Mouse (Mus musculus) macrophage (primary cell): Measurements from ENCODE around the gene Ift43. TPM values are rescaled to one million over a fixed set of nuclear protein-coding genes. Genes with fewer than 3 reads are reported as not detected.
A peak's percentile ranks its signal among the peaks of the same experiment; 100 is the strongest.

Experiments
- H3K27ac ChIP-seq: fragments of 350-480 bp; formaldehyde crosslinking; 2 replicates; pipeline ENCODE4 v1.9.0; 2021
- H3K36me3 ChIP-seq: fragments of 350-480 bp; formaldehyde crosslinking; 2 replicates; pipeline ENCODE4 v1.9.0; 2021; ENCODE audit errors: inconsistent target
- H3K4me3 ChIP-seq: fragments of 350-480 bp; formaldehyde crosslinking; 2 replicates; pipeline ENCODE4 v1.9.0; 2021; ENCODE audit errors: inconsistent target
- H3K79me2 ChIP-seq: fragments of 350-480 bp; formaldehyde crosslinking; 2 replicates; pipeline ENCODE4 v1.9.0; 2021; ENCODE audit errors: inconsistent target
- WGBS: methylation state at CpG from one replicate; pipeline ENCODE4 v1.1.7; 2026; ENCODE audit warnings: inconsistent platforms; ENCODE audit not compliant: missing documents; 5-methylcytosine and 5-hydroxymethylcytosine counted together
- polyA plus RNA-seq: library from polyadenylated mRNA; stranded (reverse); fragments of 250-400 nt; gene quantifications from 3 replicates; pipeline ENCODE4 v1.2.4, GENCODE M21; 2018; ENCODE audit warnings: inconsistent platforms
- total RNA-seq, 78 experiments: library from RNA; depleted of rRNA; stranded (reverse); fragments of 250-400 nt; gene quantifications; 1 replicate in 9 of 78; 2 replicates in 24 of 78; 3 replicates in 43 of 78; 4 replicates in 2 of 78; pipeline ENCODE4 v1.2.4; 2018; ENCODE audit warnings: inconsistent platforms in 56 of 78

The Ift43 gene
- total RNA-seq (2018; cell fraction: chromatin; rRNA removed): 10 to 100 TPM in 19 of 26 experiments, 1 to 10 TPM in 7; 6.0 to 24.1 (median 13.1) TPM
- 10 to 100 TPM in 16 of 26 experiments, 1 to 10 TPM in 10; 7.1 to 15.0 (median 10.4) TPM for total RNA-seq (2018; cell fraction: cytosol; rRNA removed)
- 10 to 100 TPM in 7 of 26 experiments, 1 to 10 TPM in 19; 2.6 to 15.1 (median 6.7) TPM for total RNA-seq (2018; cell fraction: nucleus; rRNA removed)
- polyA plus RNA-seq: 11.9 to 13.1 TPM (median 12.5 TPM) in 3 replicates

- H3K4me3 ChIP-seq: peak within 1 kb of the TSS; percentile 61
- 0 out of 2 replicates have a peak within 1 kb of the TSS, but pooled peaks have one; percentile 1 for H3K27ac ChIP-seq
- 3% methylated on average over 35 of the region's 35 CpGs for WGBS
- H3K36me3 ChIP-seq: no peaks in the 10 kb centered on the region
- H3K79me2 ChIP-seq: no peaks in the 10 kb centered on the region
Measured at GRCm38 (mm10) chr12:86082481-86083012, at the start of gene Ift43. Ift43 (plus strand) TSS chr12:86082541.

- H3K4me3 ChIP-seq: no peak overlapping the region
- H3K36me3 ChIP-seq: no peaks in the 10 kb centered on the region
- no peak overlapping the region for H3K27ac ChIP-seq
- no peaks in the 10 kb centered on the region for H3K79me2 ChIP-seq
Measured at GRCm38 (mm10) chr12:86035586-86035985, 46.8 kb upstream of the Ift43 start.

GRCm38 (mm10) chr12:86036368-86037166 lies 45.8 kb upstream of the Ift43 start:
- H3K27ac ChIP-seq: no peak overlapping the region
- H3K36me3 ChIP-seq: no peaks in the 10 kb centered on the region
- no peaks in the 10 kb centered on the region for H3K79me2 ChIP-seq
- H3K4me3 ChIP-seq: no peak overlapping the region
- WGBS: 93% methylated on average over 9 of the region's 9 CpGs

- Histone ChIP-seq H3K27ac (no peak overlapping the region), H3K4me3 (no peak overlapping the region), H3K36me3 (no peaks in the 10 kb centered on the region), H3K79me2 (no peaks in the 10 kb centered on the region)
- 79% methylated on average over 12 of the region's 12 CpGs for WGBS
Measured at GRCm38 (mm10) chr12:86037235-86037921, 45.0 kb upstream of the Ift43 start.

- WGBS: 95% methylated on average over 5 of the region's 5 CpGs
- Histone ChIP-seq H3K36me3 (no peaks in the 10 kb centered on the region), H3K79me2 (no peaks in the 10 kb centered on the region), H3K27ac (no peak overlapping the region), H3K4me3 (no peak overlapping the region)
Measured at GRCm38 (mm10) chr12:86039078-86039477, 43.3 kb upstream of the Ift43 start.

GRCm38 (mm10) chr12:86039751-86040150 lies 42.6 kb upstream of the Ift43 start:
- H3K27ac ChIP-seq: no peak overlapping the region
- H3K79me2 ChIP-seq: no peaks in the 10 kb centered on the region
- H3K36me3 ChIP-seq: no peaks in the 10 kb centered on the region
- H3K4me3 ChIP-seq: no peak overlapping the region
- WGBS: 96% methylated on average over 6 of the region's 6 CpGs

- Histone ChIP-seq H3K79me2 (no peaks in the 10 kb centered on the region), H3K4me3 (no peak overlapping the region), H3K27ac (peak overlapping the region; percentile 60; the same call in 1 of the 2 replicates), H3K36me3 (no peaks in the 10 kb centered on the region)
- WGBS: 52% methylated on average over 5 of the region's 5 CpGs
Measured at GRCm38 (mm10) chr12:86046141-86046540, 36.2 kb upstream of the Ift43 start.

GRCm38 (mm10) chr12:86046776-86047175 lies 35.6 kb upstream of the Ift43 start:
- no peak overlapping the region for H3K4me3 ChIP-seq
- no peaks in the 10 kb centered on the region for H3K79me2 ChIP-seq
- H3K36me3 ChIP-seq: no peaks in the 10 kb centered on the region
- 86% methylated on average over 2 of the region's 2 CpGs for WGBS
- peak overlapping the region; percentile 60 for H3K27ac ChIP-seq

GRCm38 (mm10) chr12:86047376-86047775 lies 35.0 kb upstream of the Ift43 start:
- H3K79me2 ChIP-seq: no peaks in the 10 kb centered on the region
- H3K27ac ChIP-seq: peak overlapping the region; percentile 60
- no peak overlapping the region for H3K4me3 ChIP-seq
- H3K36me3 ChIP-seq: no peaks in the 10 kb centered on the region
- WGBS: 12% methylated on average over 8 of the region's 8 CpGs

- 95% methylated on average over 6 of the region's 6 CpGs for WGBS
- H3K4me3 ChIP-seq: no peak overlapping the region
- H3K79me2 ChIP-seq: no peaks in the 10 kb centered on the region
- no peak overlapping the region for H3K27ac ChIP-seq
- H3K36me3 ChIP-seq: no peaks in the 10 kb centered on the region
Measured at GRCm38 (mm10) chr12:86049813-86050212, 32.5 kb upstream of the Ift43 start.

GRCm38 (mm10) chr12:86051477-86051876 lies 30.9 kb upstream of the Ift43 start:
- WGBS: 95% methylated on average over 5 of the region's 5 CpGs
- Histone ChIP-seq H3K4me3 (no peak overlapping the region), H3K27ac (no peak overlapping the region), H3K79me2 (no peaks in the 10 kb centered on the region), H3K36me3 (no peaks in the 10 kb centered on the region)

GRCm38 (mm10) chr12:86055306-86055705 lies 27.0 kb upstream of the Ift43 start:
- WGBS: 97% methylated on average over 2 of the region's 2 CpGs
- no peaks in the 10 kb centered on the region for H3K79me2 ChIP-seq
- no peak overlapping the region for H3K27ac ChIP-seq
- H3K4me3 ChIP-seq: no peak overlapping the region
- no peaks in the 10 kb centered on the region for H3K36me3 ChIP-seq

- H3K27ac ChIP-seq: no peak overlapping the region
- no peaks in the 10 kb centered on the region for H3K36me3 ChIP-seq
- 93% methylated on average over 8 of the region's 8 CpGs for whole genome bisulfite sequencing
- no peaks in the 10 kb centered on the region for H3K79me2 ChIP-seq
- H3K4me3 ChIP-seq: no peak overlapping the region
Measured at GRCm38 (mm10) chr12:86056976-86057375, 25.4 kb upstream of the Ift43 start.

- Histone ChIP-seq H3K27ac (no peak overlapping the region), H3K79me2 (no peaks in the 10 kb centered on the region), H3K4me3 (no peak overlapping the region), H3K36me3 (no peaks in the 10 kb centered on the region)
- 88% methylated on average over 8 of the region's 8 CpGs for WGBS
Measured at GRCm38 (mm10) chr12:86057516-86057915, 24.8 kb upstream of the Ift43 start.

GRCm38 (mm10) chr12:86059341-86059740 lies 23.0 kb upstream of the Ift43 start:
- Histone ChIP-seq H3K27ac (no peak overlapping the region), H3K36me3 (no peaks in the 10 kb centered on the region), H3K4me3 (no peak overlapping the region), H3K79me2 (no peaks in the 10 kb centered on the region)
- 96% methylated on average over 6 of the region's 6 CpGs for WGBS
